Mouse (Mus musculus) thymus, adult 2 months (tissue): Measurements from ENCODE around the gene Adam17. TPM values are rescaled to one million over a fixed set of nuclear protein-coding genes. Genes with fewer than 3 reads are reported as not detected.

Experiments
- DNase-seq: peaks from one replicate; pipeline ENCODE4 v3.0.0; 2021
- H3K27ac ChIP-seq: fragments of 200-500 bp; 2 replicates; pipeline ENCODE4 v1.5.1; 2012; ENCODE audit warnings: low read length, control low read depth; ENCODE audit not compliant: control insufficient read depth, insufficient read depth
- H3K27me3 ChIP-seq: fragments of 200-500 bp; 2 replicates; pipeline ENCODE4 v1.6.1; 2012; ENCODE audit warnings: mild to moderate bottlenecking, low read length, moderate library complexity, mixed read lengths; ENCODE audit not compliant: control insufficient read depth, insufficient read depth
- H3K36me3 ChIP-seq: fragments of 200-500 bp; 2 replicates; pipeline ENCODE4 v1.6.1; 2012; ENCODE audit warnings: mild to moderate bottlenecking, low read length, moderate library complexity; ENCODE audit not compliant: control insufficient read depth, insufficient read depth
- H3K4me1 ChIP-seq: fragments of 200-500 bp; replicated peaks from 2 replicates; pipeline ENCODE4 v1.6.1; 2012; ENCODE audit warnings: low read length; ENCODE audit not compliant: control insufficient read depth, insufficient read depth
- H3K4me3 ChIP-seq: fragments of 200-500 bp; 2 replicates; pipeline ENCODE4 v1.5.1; 2012; ENCODE audit warnings: mild to moderate bottlenecking, low read length, control low read depth, moderate library complexity; ENCODE audit not compliant: control insufficient read depth, insufficient read depth
- CTCF ChIP-seq: fragments of 200-500 bp; IDR thresholded peaks from 2 replicates; pipeline ENCODE4 v1.5.1; 2012; ENCODE audit warnings: mild to moderate bottlenecking, control low read depth, low read length, moderate library complexity, borderline replicate concordance; ENCODE audit not compliant: control insufficient read depth, poor library complexity, insufficient read depth; ENCODE audit errors: extremely low read depth
- POLR2A ChIP-seq: fragments of 200-500 bp; IDR thresholded peaks from 2 replicates; pipeline ENCODE4 v1.6.1; 2012; ENCODE audit warnings: mild to moderate bottlenecking, low read length, control low read depth, moderate library complexity; ENCODE audit not compliant: control insufficient read depth, poor library complexity, insufficient read depth; ENCODE audit errors: extremely low read depth
- WGBS: fragments of 180-500 bp; shearing (Covaris S2); methylation state at CpG from one replicate; pipeline ENCODE4 v1.1.7; 2018; 5-methylcytosine and 5-hydroxymethylcytosine counted together
- polyA plus RNA-seq: library from polyadenylated mRNA; depleted of rRNA; stranded (reverse); fragments of >200 nt; gene quantifications from 2 replicates; pipeline ENCODE4 v1.2.3, GENCODE M21; 2012; rRNA removed

The Adam17 gene
- 40.9 and 41.5 TPM in 2 replicates for polyA plus RNA-seq

DNA sequence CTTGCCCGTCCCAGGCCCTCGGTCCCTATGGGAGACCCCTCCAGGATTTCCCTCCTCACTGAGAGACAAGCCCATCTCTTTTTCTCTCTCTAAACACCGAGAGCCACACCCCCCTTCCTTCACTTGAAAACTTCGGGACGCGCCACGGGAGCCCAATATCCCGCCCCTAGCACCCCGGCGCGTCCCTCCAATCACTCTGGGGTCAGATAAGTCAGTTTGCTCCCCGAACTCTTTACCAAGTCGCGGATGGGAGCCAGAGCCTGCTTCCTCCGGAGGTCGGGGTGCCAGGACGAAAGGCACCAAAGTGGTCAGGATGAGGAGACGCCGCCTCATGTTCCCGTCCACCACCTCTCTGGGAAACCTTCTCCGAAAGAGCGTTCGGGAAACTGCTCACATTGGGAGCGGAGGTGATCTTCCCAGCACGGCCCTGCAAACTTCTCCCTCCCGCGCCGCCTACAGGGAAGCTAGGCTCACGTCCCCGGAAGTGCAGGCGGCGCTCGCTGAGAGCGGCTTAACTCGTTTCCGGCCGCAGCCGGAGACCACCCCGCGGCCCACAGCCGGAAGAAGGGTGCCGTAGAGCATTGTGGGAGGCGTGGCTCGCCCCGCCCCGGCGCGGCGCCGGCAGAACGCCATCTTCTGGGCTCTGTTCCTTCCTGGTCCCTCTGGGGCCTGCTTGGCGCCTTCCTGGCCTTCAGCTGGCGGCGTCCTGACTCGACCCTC, at the start of gene Adam17:
Adam17 (minus strand) TSS at position 533 of the 720 bp plus-strand sequence.
- DNase-seq: peak; percentile 95

DNA sequence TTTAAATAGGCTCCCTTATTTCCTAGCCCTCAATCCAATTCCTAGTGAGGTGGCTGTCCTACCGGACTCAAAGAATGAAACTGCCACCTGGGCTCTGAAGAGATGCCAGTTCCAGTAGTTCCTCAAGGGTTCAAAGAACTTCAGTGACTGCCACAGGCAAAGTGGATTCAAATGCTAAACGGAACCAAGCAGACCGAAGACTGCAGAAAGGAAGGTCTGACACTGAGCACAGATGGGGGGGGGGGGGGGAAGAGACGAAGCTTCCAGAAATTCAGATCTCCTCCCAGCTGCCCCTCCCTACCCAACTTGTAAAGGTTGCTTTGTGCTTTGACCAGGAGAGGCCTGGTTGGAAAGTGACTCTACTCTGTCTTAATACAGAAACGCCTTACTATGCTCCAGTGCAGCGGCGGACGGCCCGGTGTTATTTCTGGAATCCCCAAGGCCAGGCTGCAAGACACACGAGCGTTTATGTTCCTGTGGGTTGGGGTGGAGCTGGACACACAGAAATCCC, 45.2 kb upstream of the Adam17 start:
- peak overlapping the region; percentile 34 for H3K27ac ChIP-seq
- 68% methylated on average over 11 of the region's 11 CpGs for WGBS
- DNase-seq: peak; percentile 11
- peaks cover 8% of the 10 kb centered on the region for H3K4me1 ChIP-seq
- no peak for TF ChIP-seq POLR2A
- TF ChIP-seq CTCF: no peak
- H3K27me3 ChIP-seq: no peaks in the 10 kb centered on the region
- H3K4me3 ChIP-seq: no peak overlapping the region
- no peaks in the 10 kb centered on the region for H3K36me3 ChIP-seq

More for the DNA sequence above, at the start of gene Adam17:
- Histone ChIP-seq H3K4me3 (peak within 1 kb of the TSS; percentile 94), H3K27me3 (no peaks in the 10 kb centered on the region), H3K4me1 (peaks cover 4% of the 10 kb centered on the region), H3K27ac (peak within 1 kb of the TSS; percentile 80), H3K36me3 (no peaks in the 10 kb centered on the region)
- peak; percentile 71 for TF ChIP-seq POLR2A
- TF ChIP-seq CTCF: peak; percentile 79; the same call in 1 of the 2 replicates
- under 1% methylated on average over 55 of the region's 55 CpGs for WGBS

DNA sequence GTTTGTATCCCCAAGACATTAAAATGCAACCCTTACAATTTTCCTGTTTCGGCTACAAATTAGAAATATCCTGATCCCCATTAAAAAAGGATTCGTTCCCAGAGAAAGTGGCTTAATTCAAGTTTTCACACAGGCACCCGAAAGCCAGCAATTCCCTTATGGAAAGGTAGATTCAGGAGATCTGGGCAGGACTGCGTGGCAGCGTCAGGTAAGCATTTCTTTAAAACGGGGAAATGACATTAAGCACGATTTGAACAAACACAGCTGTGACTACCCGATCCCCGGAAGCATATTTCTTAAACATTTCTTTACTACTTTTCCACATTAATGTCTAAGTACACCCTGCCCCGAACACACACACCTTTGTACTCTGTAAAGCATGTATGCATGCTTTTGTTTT, 44.7 kb upstream of the Adam17 start:
- Histone ChIP-seq H3K27ac (peak overlapping the region; percentile 17), H3K27me3 (no peaks in the 10 kb centered on the region), H3K36me3 (peaks cover 4% of the 10 kb centered on the region; the same call in 1 of the 2 replicates), H3K4me3 (peak overlapping the region; percentile 80), H3K4me1 (peaks cover 8% of the 10 kb centered on the region)
- WGBS: 2% methylated on average over 10 of the region's 10 CpGs
- TF ChIP-seq CTCF: no peak
- no peak for TF ChIP-seq POLR2A
- DNase-seq: peak; percentile 21

DNA sequence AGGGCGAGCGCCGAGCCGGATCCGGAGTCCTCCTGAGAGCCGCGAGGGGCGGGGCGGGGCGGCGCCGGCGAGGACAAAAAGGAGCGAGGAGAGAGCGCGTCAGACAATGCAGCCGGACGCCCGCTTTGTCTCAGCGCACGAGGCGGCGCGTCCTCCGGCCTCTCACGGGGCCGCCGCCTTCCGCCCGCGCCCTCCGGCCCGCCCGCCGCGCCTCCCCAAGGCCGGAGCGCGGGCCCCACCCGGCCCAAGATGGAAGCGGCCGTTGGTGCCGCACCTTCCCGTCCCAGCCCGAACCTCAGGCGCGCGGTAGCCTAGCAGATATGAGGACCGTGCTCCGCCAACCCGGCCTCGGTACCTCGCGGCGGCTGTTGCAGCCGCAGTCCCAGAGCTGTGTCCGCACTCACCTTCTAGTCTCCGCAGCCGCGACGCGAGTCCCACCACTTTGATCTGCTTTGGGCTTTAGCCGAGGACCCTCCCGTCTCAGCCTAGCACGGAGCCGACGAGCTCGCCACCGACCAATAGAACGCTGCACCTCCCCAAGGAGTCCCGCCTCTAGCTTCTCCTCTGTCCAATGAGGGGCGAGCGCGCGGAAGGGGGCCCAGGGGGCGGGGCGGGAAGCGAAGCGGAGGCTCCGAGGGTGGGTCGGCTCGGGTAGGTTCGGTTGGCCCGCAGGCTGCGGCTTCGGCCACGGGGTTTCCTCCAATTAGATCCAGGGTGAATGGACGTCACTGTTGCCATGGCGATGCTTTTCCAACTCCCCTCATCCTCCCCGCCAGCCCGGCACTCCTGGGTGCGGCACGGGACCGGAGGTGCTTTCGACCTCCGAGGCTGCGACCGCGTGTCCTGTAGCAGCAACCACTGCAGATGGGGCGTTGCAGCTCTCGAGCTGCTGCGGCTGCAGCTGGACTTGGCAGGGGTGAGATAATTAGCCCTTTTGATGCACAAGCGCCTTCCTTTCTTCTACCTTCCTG, 44.0 kb upstream of the Adam17 start, which contains the start of gene Ywhaq:
Ywhaq (minus strand) TSS at position 538 of the 971 bp plus-strand sequence.
- Histone ChIP-seq H3K4me1 (peaks cover 8% of the 10 kb centered on the region), H3K36me3 (peaks cover 9% of the 10 kb centered on the region), H3K27me3 (no peaks in the 10 kb centered on the region), H3K27ac (peak within 1 kb of the TSS; percentile 58), H3K4me3 (peak within 1 kb of the TSS; percentile 80)
- TF ChIP-seq POLR2A (peak; percentile 74), CTCF (no peak)
- peak; percentile 92 for DNase-seq
- WGBS: under 1% methylated on average over 102 of the region's 103 CpGs

DNA sequence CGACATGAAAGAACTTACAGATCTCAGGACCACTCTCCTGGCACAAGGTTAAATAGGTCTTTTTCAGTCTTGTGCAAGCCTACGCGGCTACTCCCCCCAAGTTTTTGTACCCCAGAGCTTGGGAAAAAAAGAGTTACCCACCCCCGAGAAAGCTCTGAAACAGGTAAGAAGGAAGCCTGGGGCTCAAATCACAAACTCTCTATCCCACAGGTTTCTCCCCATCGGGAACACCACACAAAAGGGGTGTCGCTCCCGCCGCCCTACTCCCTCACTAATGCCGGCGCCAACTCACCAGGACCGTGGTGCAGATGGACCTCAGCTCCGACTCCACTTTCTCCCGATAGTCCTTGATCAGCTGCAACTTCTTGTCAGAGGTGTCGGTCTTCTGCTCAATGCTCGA, 43.1 kb upstream of the Adam17 start:
- TF ChIP-seq POLR2A: no peak
- no peak for TF ChIP-seq CTCF
- peaks cover 18% of the 10 kb centered on the region for H3K36me3 ChIP-seq
- 1% methylated on average over 14 of the region's 15 CpGs for WGBS
- H3K4me1 ChIP-seq: peaks cover 8% of the 10 kb centered on the region
- H3K4me3 ChIP-seq: peak overlapping the region; percentile 59
- DNase-seq: peak; percentile 14
- no peaks in the 10 kb centered on the region for H3K27me3 ChIP-seq
- H3K27ac ChIP-seq: no peak overlapping the region

DNA sequence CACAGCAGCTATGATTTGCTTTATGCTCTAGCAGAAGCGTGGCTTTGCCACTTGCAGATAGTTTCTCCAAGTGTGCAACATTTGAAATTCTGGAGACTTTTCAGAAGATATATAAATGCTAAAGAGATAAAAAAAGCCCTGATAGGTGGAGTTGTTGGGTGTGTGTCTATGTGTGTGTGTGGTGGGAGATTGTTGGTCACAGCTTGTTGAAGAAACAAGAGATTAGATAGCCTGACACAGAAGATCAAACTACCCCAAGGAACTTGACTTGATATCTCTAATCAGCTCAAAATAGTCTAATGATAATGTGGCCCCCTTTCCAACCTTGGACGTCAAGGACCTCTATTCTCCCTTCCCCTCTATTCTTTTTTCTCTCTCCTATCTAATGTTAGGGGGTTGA, 37.2 kb upstream of the Adam17 start:
- Histone ChIP-seq H3K4me3 (no peak overlapping the region), H3K27ac (no peak overlapping the region), H3K4me1 (no peaks in the 10 kb centered on the region), H3K36me3 (peaks cover 26% of the 10 kb centered on the region), H3K27me3 (no peaks in the 10 kb centered on the region)
- no peak for DNase-seq
- TF ChIP-seq POLR2A (no peak), CTCF (no peak)
- 98% methylated on average over 2 of the region's 2 CpGs for WGBS
